In genomic region chr6:67056108-67056888, GRCm38 (mm10) we compare ENCODE assay signal across 12 mouse cellular contexts. TPM values are rescaled to one million over a fixed set of nuclear protein-coding genes. Genes with fewer than 3 reads are reported as not detected.
DNase-seq lines count a peak whose midpoint lies in the region; ATAC-seq lines count a peak whose summit lies in the region.
"Had no signal": no experiment of that assay in that cellular context is flagged by ENCODE, and none has a peak within 500 bp of the region (broad histone marks: within the 10 kb centered on the region; RNA-seq: fewer than 3 reads in every experiment).

No protein-coding gene starts in this region.

- peak overlapping the region; percentile 85 for H3K27ac ChIP-seq in liver, embryonic 13.5 days
- H3K27ac ChIP-seq in liver, embryonic 11.5 days (ENCODE audit: low read depth, low read length): no peak overlapping the region
- no peak overlapping the region for H3K27ac ChIP-seq in forebrain, embryonic 14.5 days (ENCODE audit: low read depth, low read length)
- H3K27ac ChIP-seq: limb, embryonic 10.5 days had no signal

- no peak overlapping the region for H3K4me3 ChIP-seq in liver, embryonic 13.5 days (replicated peaks)
- no peak overlapping the region for H3K4me3 ChIP-seq in liver, embryonic 11.5 days (ENCODE audit: low read depth, low read length)
- H3K4me3 ChIP-seq in forebrain, embryonic 14.5 days (ENCODE audit: low read depth, low read length): no peak overlapping the region
- H3K4me3 ChIP-seq: limb, embryonic 10.5 days had no signal

- DNase-seq in liver, embryonic 13.5 days: no peak
- DNase-seq in liver, embryonic 11.5 days (ENCODE audit: low spot score): no peak
- no peak for DNase-seq in testis, postnatal 14 days (ENCODE audit: low spot score)
- no peak for DNase-seq in forebrain, embryonic 14.5 days (ENCODE audit: low spot score)
- DNase-seq in retina, postnatal 1 day: no peak
- DNase-seq: cerebellum, postnatal 25 days; lung, postnatal 4 days; thymus, postnatal 36 days had no signal

- no peaks in the 10 kb centered on the region for H3K36me3 ChIP-seq in liver, embryonic 13.5 days
- no peaks in the 10 kb centered on the region for H3K36me3 ChIP-seq in liver, embryonic 11.5 days (ENCODE audit: control insufficient read depth, insufficient read depth, low read length)
- H3K36me3 ChIP-seq in forebrain, embryonic 14.5 days (ENCODE audit: control insufficient read depth, insufficient read depth, low read length): no peaks in the 10 kb centered on the region
- H3K36me3 ChIP-seq: limb, embryonic 10.5 days had no signal

- no peaks in the 10 kb centered on the region for H3K27me3 ChIP-seq in liver, embryonic 13.5 days
- no peaks in the 10 kb centered on the region for H3K27me3 ChIP-seq in liver, embryonic 11.5 days (replicated peaks; ENCODE audit: control insufficient read depth, insufficient read depth, low read length)
- H3K27me3 ChIP-seq in forebrain, embryonic 14.5 days (replicated peaks; ENCODE audit: control insufficient read depth, insufficient read depth, low read length): no peaks in the 10 kb centered on the region

- H3K9ac ChIP-seq in liver, embryonic 13.5 days: 0 out of 2 replicates have a peak overlapping the region, but pooled peaks have one; percentile 31
- no peak overlapping the region for H3K9ac ChIP-seq in liver, embryonic 11.5 days (ENCODE audit: low read depth, low read length)
- no peak overlapping the region for H3K9ac ChIP-seq in forebrain, embryonic 14.5 days (ENCODE audit: low read length)

- ATAC-seq in liver, embryonic 13.5 days (ENCODE audit: low read depth): no peak
- ATAC-seq in liver, embryonic 11.5 days (replicated peaks; ENCODE audit: low FRiP score): no peak
- peak; percentile 84 for ATAC-seq in CD4-positive, CD25-positive, alpha-beta regulatory T cell, adult 4 months
- peak; percentile 62 to 88 for ATAC-seq in hematopoietic stem cell, adult 5-6 weeks (replicated peaks in 1 of 2; ENCODE audit: insufficient read depth in 1 of 2, low FRiP score in 2 of 2, low TSS enrichment in 1 of 2, low read depth in 1 of 2, poor library complexity in 2 of 2, severe bottlenecking in 2 of 2)
- ATAC-seq in megakaryocyte-erythroid progenitor cell, adult 5-6 weeks (replicated peaks; ENCODE audit: low FRiP score, low TSS enrichment, poor library complexity, severe bottlenecking): peak; percentile 56
- ATAC-seq in forebrain, embryonic 14.5 days: no peak

- H3K4me2 ChIP-seq in liver, embryonic 13.5 days: peak overlapping the region; percentile 0; the same call in 1 of the 2 replicates
- no peak overlapping the region for H3K4me2 ChIP-seq in liver, embryonic 11.5 days
- H3K4me2 ChIP-seq in forebrain, embryonic 14.5 days (ENCODE audit: low read length): no peak overlapping the region

- WGBS in liver, embryonic 13.5 days (ENCODE audit: insufficient replicate concordance): 53% methylated on average over 15 of the region's 15 CpGs
- WGBS in liver, embryonic 11.5 days: 72% methylated on average over 15 of the region's 15 CpGs
- 84% methylated on average over 15 of the region's 15 CpGs for WGBS in forebrain, embryonic 14.5 days

- peaks cover 42% of the 10 kb centered on the region for H3K4me1 ChIP-seq in liver, embryonic 13.5 days (replicated peaks)
- peaks cover 21% of the 10 kb centered on the region for H3K4me1 ChIP-seq in liver, embryonic 11.5 days (replicated peaks; ENCODE audit: control insufficient read depth, insufficient read depth, low read length)
- H3K4me1 ChIP-seq in forebrain, embryonic 14.5 days (ENCODE audit: control insufficient read depth, insufficient read depth, low read length): no peaks in the 10 kb centered on the region

- H3K9me3 ChIP-seq in liver, embryonic 13.5 days (replicated peaks): no peaks in the 10 kb centered on the region
- no peaks in the 10 kb centered on the region for H3K9me3 ChIP-seq in liver, embryonic 11.5 days (ENCODE audit: control insufficient read depth, low read length)
- no peaks in the 10 kb centered on the region for H3K9me3 ChIP-seq in forebrain, embryonic 14.5 days (replicated peaks; ENCODE audit: control insufficient read depth, low read length)
- H3K9me3 ChIP-seq: limb, embryonic 10.5 days had no signal

RNA-seq across cellular contexts. Expression of gene Gadd45a, which starts 19.0 kb away (rescaled TPM):
- 91.1 and 99.5 TPM in 2 replicates for polyA plus RNA-seq in liver, embryonic 13.5 days (2015; fragmentation: Nextera tagmentation; extraction: Ambion mirVana)
- 27.9 and 31.1 TPM in 2 replicates for polyA plus RNA-seq in liver, embryonic 11.5 days (2014; fragmentation: Nextera tagmentation; extraction: Ambion mirVana)
- polyA plus RNA-seq in CD4-positive, CD25-positive, alpha-beta regulatory T cell, adult 4 months (2017; shearing (Covaris generic)): 1 to 10 TPM; 5.0 to 9.6 TPM
- 36.1 and 51.8 TPM in 2 replicates for total RNA-seq in hematopoietic stem cell, adult 5-6 weeks (2017)
- total RNA-seq in megakaryocyte-erythroid progenitor cell, adult 5-6 weeks (2014; fragmentation: Nextera tagmentation): 40.4 and 43.7 TPM in 2 replicates
- 94.9 and 97.9 TPM in 2 replicates for total RNA-seq in megakaryocyte-erythroid progenitor cell, adult 5-6 weeks (2017)
- polyA plus RNA-seq in forebrain, embryonic 14.5 days (2014; fragmentation: Nextera tagmentation; extraction: Ambion mirVana): 7.1 and 9.4 TPM in 2 replicates

Comparison
In these comparisons a context has a peak if more than half of its experiments do, and no peak if none do; other contexts are left out.
1. ATAC-seq: peak in CD4-positive, CD25-positive, alpha-beta regulatory T cell, adult 4 months (single experiment), hematopoietic stem cell, adult 5-6 weeks (2 of 2) and megakaryocyte-erythroid progenitor cell, adult 5-6 weeks (single experiment); none in liver, embryonic 13.5 days (single experiment), liver, embryonic 11.5 days (single experiment) and forebrain, embryonic 14.5 days (single experiment).